Mouse (Mus musculus): ENCODE data around the gene Retreg1.
A peak's percentile ranks its signal among the peaks of the same experiment; 100 is the strongest.

Gene Retreg1

GRCm38 (mm10) chr15:25880192-25880591, 37.2 kb downstream of the Retreg1 start:
- DNase-seq (ENCODE audit: low spot score in 2 of 2), result no peak

GRCm38 (mm10) chr15:25882002-25882401, 39.0 kb downstream of the Retreg1 start:
- no peak for DNase-seq (ENCODE audit: low spot score in 2 of 2)

- DNase-seq (ENCODE audit: low spot score in 2 of 2), result no peak
These were observed 41.5 kb downstream of the Retreg1 start for GRCm38 (mm10) chr15:25884416-25884958.

- no peak for DNase-seq (ENCODE audit: low spot score in 2 of 2)
These were observed 43.6 kb downstream of the Retreg1 start for GRCm38 (mm10) chr15:25886581-25887011.

- DNase-seq (ENCODE audit: low spot score in 2 of 2), result no peak
These were observed 46.9 kb downstream of the Retreg1 start for GRCm38 (mm10) chr15:25889927-25890326.

- DNase-seq (ENCODE audit: low spot score in 2 of 2), result peak in 1 of 2 experiments; percentile 70
These were observed 48.6 kb downstream of the Retreg1 start for GRCm38 (mm10) chr15:25891556-25891955.

GRCm38 (mm10) chr15:25893327-25893726, 50.3 kb downstream of the Retreg1 start:
- no peak for DNase-seq (ENCODE audit: low spot score in 2 of 2)

GRCm38 (mm10) chr15:25896783-25897182, 53.8 kb downstream of the Retreg1 start:
- no peak for DNase-seq (ENCODE audit: low spot score in 2 of 2)

- DNase-seq (ENCODE audit: low spot score in 2 of 2), result no peak
These were observed 54.6 kb downstream of the Retreg1 start for GRCm38 (mm10) chr15:25897617-25898016.

GRCm38 (mm10) chr15:25899021-25899420, 56.0 kb downstream of the Retreg1 start:
- DNase-seq (ENCODE audit: low spot score in 2 of 2), result no peak

- peak; percentile 53 to 80 for DNase-seq (ENCODE audit: low spot score in 2 of 2)
These were observed 57.6 kb downstream of the Retreg1 start for GRCm38 (mm10) chr15:25900540-25900939.

- no peak for DNase-seq (ENCODE audit: low spot score in 2 of 2)
These were observed 60.1 kb downstream of the Retreg1 start for GRCm38 (mm10) chr15:25902931-25903615.

GRCm38 (mm10) chr15:25904435-25905021, 61.5 kb downstream of the Retreg1 start:
- no peak for DNase-seq (ENCODE audit: low spot score in 2 of 2)

GRCm38 (mm10) chr15:25909783-25910494, 67.0 kb downstream of the Retreg1 start:
- no peak for DNase-seq (ENCODE audit: low spot score in 2 of 2)

- no peak for DNase-seq (ENCODE audit: low spot score in 2 of 2)
These were observed 67.5 kb downstream of the Retreg1 start for GRCm38 (mm10) chr15:25910495-25910865.

GRCm38 (mm10) chr15:25910924-25911323, 67.9 kb downstream of the Retreg1 start:
- no peak for DNase-seq (ENCODE audit: low spot score in 2 of 2)

GRCm38 (mm10) chr15:25912911-25913310, 69.9 kb downstream of the Retreg1 start:
- DNase-seq (ENCODE audit: low spot score in 2 of 2), result no peak

GRCm38 (mm10) chr15:25913659-25914058, 70.7 kb downstream of the Retreg1 start:
- DNase-seq (ENCODE audit: low spot score in 2 of 2), result no peak

- no peak for DNase-seq (ENCODE audit: low spot score in 2 of 2)
These were observed 71.2 kb downstream of the Retreg1 start for GRCm38 (mm10) chr15:25914160-25914559.

GRCm38 (mm10) chr15:25915013-25915412, 72.0 kb downstream of the Retreg1 start:
- no peak for DNase-seq (ENCODE audit: low spot score in 2 of 2)

GRCm38 (mm10) chr15:25915574-25916205, 72.7 kb downstream of the Retreg1 start:
- no peak for DNase-seq (ENCODE audit: low spot score in 2 of 2)

- DNase-seq (ENCODE audit: low spot score in 2 of 2), result no peak
These were observed 73.3 kb downstream of the Retreg1 start for GRCm38 (mm10) chr15:25916252-25916651.
